Mouse (Mus musculus): ENCODE results near the gene Adora1.

DNA sequence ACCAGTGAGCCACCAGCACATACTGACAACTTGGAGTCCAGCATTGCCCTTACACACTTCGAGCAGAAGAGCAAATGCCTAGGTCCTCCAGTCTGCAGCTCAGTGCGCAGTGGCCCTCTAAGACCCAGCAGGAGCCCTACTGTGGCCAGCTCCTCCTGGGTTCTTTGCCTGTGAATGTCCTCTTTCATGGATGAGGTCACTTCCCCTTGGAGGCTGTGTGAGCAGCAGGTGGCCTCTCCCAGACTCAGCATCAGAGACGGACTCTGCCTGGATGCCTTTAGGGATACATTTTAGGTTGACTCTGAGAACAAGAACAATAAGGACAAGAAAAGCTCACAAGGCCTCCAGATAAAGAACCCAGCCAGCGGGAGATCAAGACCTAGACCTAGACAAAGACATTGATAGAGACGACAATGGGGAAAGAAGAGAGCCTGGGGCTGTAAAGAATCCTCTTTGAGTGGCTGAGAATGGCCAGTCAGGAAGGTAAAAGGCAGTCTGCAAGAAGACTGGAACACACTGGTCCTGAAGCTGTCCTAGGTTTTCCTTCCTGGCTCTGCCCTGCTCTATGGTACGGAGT is 25.0 kb downstream of the Adora1 start:
- TF ChIP-seq POLR2A (IDR thresholded peaks at IDR 0.05; ENCODE audit: borderline replicate concordance, low read depth, low read length) (no peak), CTCF (IDR thresholded peaks at IDR 0.05; ENCODE audit: low read depth, low read length) (no peak)

Data from bone marrow macrophage, adult 2 months (primary cell).